11 mouse cellular contexts compared by ENCODE assay signal in genomic region chr13:8677174-8677573, GRCm38 (mm10).
"Had no signal": no experiment of that assay in that cellular context is flagged by ENCODE, and none has a peak within 500 bp of the region (broad histone marks: within the 10 kb centered on the region; RNA-seq: fewer than 3 reads in every experiment).

No protein-coding gene starts in this region.

- DNase-seq: lung, embryonic 14.5 days; lung, postnatal 10 days; lung, postnatal 4 days; midbrain, embryonic 14.5 days; retina, postnatal 1 day; right cerebral cortex, adult 18-20 months; right cerebral cortex, postnatal 25 days; thymus, adult 2 months; thymus, postnatal 25 days; thymus, postnatal 4 days had no signal

- ATAC-seq: midbrain, embryonic 16.5 days had no signal
